Mouse (Mus musculus): ENCODE measurements around the gene Nrros. TPM values are rescaled to one million over a fixed set of nuclear protein-coding genes. Genes with fewer than 3 reads are reported as not detected.

Gene Nrros
- total RNA-seq, 2 experiments from 2014 or later: 5.7 to 5.9 TPM

- intact Hi-C loops (cut with DNase I): no loop called here
- no peak for DNase-seq
Observed at GRCm38 (mm10) chr16:32163392-32163791, 2.0 kb downstream of the Nrros start.

DNA sequence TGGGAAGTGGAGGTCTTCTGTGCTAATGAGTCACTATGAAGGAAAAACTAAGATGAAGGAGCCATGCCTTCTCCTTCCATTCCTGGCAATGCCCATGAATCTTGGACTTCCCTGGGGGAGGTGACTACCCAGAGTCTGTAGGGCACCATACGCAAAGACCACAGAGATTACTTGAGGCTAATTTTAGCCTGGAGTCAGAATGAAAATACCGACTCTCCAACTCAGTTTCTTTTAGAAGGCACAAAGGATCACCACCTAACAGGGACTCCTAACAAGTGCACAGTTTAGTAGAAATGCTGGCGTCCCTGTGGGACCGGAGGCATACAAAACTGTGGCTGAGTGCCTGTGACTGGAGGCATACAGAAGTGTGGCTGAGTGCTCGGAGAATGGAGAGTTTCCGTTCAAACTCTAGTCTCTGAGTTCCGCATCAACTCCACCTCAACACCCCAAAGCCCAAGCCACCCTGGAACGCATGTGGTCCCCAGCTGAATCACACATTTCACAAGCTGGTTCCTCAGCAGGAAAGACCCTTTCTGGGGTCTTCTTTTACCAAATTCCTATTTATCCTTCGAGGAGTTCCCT lies 4.6 kb downstream of the Nrros start:
- intact Hi-C loops (cut with DNase I): no loop called here
- DNase-seq: no peak

GRCm38 (mm10) chr16:32158966-32159365 lies 6.4 kb downstream of the Nrros start:
- DNase-seq: no peak
- intact Hi-C loops (cut with DNase I): no loop called here

GRCm38 (mm10) chr16:32157369-32157768 lies 8.0 kb downstream of the Nrros start:
- intact Hi-C loops (cut with DNase I): no loop called here
- DNase-seq: no peak

DNA sequence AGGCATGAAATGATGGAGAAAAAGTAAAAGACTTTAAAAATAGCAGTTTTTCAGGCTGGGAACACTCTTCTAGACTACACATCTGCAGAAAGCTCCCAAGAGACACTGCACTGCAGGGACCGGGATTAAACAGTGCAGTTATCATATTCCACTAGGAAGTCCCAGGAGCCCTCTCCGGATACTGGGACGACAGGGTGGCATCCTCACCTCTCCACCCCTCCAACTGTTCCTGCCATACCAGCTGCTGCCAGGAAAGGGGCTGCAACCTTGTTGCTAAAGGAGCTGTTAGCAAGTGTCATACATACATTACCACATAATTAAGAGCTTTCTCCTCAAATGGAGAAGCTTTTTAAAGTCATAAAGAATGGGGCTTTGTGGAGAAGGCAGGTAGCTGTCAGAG lies 8.7 kb downstream of the Nrros start:
- DNase-seq: no peak
- intact Hi-C loops (cut with DNase I): no loop called here

DNA sequence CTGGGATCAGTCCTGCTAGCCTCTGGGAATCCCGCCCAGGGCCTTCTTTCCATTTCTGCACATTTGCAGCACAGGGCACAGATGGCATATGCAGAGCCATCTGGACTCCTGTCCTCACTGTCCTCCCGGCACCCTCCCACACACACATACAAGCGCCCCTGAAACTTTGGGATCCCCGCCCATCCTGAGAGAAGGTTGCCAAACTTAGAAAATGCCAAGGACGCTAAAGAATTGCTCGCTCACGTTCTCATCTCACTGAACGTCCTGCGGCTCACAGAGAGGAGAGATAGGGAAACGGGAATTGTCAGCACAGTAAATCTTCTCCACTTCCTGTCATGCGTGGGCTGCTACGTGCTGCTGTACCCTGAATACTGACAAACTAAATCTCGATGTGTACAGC lies 11.0 kb downstream of the Nrros start:
- intact Hi-C loops (cut with DNase I): no loop called here
- peak; percentile 88 for DNase-seq

DNA sequence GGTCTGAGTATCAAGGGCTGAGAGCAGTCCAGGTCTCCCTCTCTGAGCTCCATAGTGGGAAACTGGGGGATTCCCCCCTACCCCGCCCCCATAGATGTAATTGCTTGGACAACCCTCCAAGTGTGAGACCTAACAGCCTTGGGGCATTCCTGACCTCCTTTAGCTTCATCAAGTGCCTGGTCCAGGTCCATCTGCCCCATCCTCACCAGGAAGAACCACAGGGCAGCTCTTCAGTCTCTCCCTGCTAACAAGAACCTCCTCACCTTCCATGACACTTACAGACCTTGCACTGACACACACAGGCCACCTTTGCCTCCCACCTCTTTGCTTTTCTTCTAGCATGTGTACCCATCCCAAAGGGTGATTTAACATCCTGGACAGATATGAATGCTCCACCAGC lies 11.4 kb downstream of the Nrros start:
- intact Hi-C loops (cut with DNase I): no loop called here
- peak; percentile 29 for DNase-seq

- no peak for DNase-seq
- intact Hi-C loops (cut with DNase I): no loop called here
Observed at GRCm38 (mm10) chr16:32147589-32148207, 17.7 kb downstream of the Nrros start.

GRCm38 (mm10) chr16:32144592-32144991 lies 20.8 kb downstream of the Nrros start:
- DNase-seq: no peak
- intact Hi-C loops (cut with DNase I): no loop called here

GRCm38 (mm10) chr16:32143766-32144165 lies 21.6 kb downstream of the Nrros start:
- no peak for DNase-seq
- intact Hi-C loops (cut with DNase I): no loop called here

- intact Hi-C loops (cut with DNase I): no loop called here
- no peak for DNase-seq
Observed at GRCm38 (mm10) chr16:32138954-32139353, 26.4 kb downstream of the Nrros start.

DNA sequence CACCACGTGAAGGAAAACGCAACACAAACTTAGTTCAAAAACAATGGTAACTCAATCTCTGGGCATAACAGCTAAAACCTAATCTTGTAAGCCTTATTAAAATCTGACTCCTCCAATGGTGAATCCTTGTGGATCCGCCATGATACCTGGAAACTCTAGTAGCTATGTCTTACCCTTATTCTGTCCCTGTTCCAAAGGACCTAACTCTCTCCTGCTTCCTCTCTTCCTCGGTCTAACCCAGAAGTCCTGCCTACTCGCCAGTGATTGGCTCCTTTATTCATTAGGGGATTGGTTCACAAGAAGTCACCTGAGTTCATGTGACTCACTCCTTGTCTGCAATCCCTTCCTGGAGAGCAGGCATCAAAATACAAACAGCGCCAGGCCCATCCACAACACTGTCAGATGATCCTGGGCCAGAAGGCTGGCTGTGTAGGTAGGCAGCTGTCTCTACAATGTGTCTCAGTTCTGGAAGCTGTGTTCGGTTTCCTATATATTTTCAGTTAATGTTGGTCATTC lies 29.5 kb downstream of the Nrros start:
- intact Hi-C loops (cut with DNase I): no loop called here
- no peak for DNase-seq

DNA sequence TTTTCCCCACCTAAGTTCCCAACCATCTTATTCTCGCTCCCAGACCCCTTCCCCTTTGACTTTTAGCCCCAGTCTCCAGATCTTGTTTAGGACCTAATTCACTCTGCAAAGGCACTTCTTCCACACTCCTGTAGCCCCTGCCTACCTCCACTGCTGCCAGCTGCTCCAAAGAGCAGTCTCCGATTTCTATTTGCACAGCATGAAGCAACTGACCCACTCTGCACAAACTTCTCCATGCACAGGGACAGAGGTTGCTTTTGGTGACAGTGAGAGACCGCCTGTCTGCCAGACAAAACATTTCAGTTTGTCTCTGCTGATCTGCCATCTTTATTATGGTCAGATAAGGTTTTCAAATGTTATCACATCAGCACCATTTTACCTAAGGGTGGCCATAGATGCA lies 32.2 kb downstream of the Nrros start:
- DNase-seq: no peak
- intact Hi-C loops (cut with DNase I): no loop called here

DNA sequence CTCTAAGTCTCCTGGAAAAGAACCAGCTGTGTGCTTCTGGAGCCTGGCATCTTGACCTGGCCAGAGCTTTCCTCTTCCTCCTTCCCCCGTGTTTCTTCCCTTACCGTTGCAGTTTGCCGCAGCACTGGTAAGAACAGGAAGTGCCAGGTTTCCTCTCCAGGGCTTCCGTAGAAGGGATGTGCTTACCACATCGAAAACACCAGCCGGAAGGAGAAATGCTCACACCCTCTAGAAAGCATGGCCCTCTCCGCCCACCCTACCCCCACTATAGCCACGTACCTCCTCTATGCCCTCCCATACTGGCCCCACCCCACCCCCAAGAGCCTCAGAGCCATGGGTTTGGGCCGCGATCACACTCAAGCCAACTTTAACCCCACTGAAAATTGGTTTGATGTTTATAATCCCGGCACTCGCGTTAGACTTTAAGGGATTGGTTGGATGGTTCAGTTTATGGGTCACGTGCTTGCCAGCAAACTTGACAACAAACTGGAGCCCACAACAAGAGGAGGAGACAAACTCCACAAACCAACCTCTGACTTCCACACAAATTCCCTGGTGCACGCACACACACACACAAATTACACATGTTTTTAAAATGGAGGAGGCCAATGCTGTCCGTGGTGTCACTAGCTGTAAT lies 35.1 kb downstream of the Nrros start:
- intact Hi-C loops (cut with DNase I): no loop called here
- DNase-seq: no peak

DNA sequence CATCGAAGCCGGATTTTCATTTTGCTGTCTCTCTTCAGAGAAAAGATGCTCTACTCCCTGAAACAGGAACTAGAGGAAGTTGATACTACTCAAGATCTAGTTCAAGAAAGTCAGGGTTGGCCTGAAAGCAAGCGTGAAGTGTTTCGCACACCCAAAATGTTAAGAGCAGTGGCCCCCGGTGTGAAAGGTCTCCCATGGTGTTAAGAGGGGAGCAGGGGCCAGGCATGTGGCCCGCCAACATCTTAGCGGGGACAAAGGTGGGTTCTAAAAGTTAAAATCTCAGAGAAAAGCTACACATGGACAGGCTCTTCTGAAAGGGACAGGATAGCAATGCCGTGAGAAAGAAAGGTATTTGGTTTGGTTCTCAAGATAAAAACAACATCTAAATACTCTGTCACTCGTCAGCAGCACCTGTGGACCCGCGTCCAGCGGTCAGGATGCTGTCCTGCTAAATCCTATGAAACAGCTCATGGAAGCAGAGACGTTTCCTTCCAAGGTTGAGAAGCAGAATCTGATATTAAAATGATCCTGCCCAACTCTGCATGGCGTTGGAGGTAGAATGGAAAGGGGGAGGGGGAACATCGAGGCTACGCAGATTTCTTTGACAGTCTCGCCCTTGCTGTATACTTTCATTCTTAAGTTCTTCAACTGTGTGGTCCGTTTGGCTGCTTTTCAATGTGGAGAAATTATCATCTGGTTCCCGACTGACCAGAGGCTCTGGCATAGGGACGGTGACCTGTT lies 35.8 kb downstream of the Nrros start:
- DNase-seq: no peak
- intact Hi-C loops (cut with DNase I): no loop called here

DNA sequence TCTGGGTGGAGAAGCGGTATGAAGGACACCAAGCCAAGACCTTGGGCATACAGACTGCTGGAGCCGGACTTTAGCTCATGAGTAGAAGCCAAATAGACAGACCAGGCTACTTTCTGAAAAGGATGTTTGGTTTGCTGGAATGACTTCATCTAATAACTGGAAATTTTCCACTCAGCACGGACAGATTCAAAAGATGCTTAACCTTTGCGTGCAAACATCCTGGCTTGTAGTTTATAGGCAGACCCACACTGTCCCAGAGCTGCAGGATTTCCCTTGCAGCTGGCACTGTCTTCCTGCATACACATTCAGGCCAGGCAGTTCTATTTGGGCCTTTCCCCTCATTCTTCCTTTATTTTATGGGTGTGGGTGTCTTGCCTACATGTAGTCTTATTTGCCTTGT lies 38.3 kb downstream of the Nrros start:
- intact Hi-C loops (cut with DNase I): no loop called here
- DNase-seq: no peak

DNA sequence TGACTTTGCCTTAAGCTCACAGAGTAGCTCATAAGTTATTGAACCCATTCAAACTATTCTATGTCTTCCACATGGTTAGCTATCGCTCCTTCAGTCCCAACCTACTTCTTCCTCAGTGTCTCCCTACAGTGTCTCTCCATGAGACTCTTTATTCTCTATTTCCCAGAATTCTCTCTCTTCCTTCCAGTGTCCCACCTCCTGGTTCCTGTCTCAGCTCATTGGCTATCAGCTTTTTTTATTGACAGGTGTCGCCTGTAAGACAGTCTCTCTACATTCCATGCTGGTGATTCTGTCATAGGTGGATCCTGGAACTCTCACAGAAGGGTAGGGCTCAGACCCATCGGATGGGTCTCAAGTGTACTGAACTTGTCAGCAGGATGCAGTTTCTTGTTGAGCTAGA lies 40.0 kb downstream of the Nrros start:
- no peak for DNase-seq
- intact Hi-C loops (cut with DNase I): no loop called here

GRCm38 (mm10) chr16:32124444-32125335 lies 40.7 kb downstream of the Nrros start:
- intact Hi-C loops (cut with DNase I): no loop called here
- no peak for DNase-seq

GRCm38 (mm10) chr16:32124020-32124419 lies 41.4 kb downstream of the Nrros start:
- no peak for DNase-seq
- intact Hi-C loops (cut with DNase I): no loop called here

- DNase-seq: no peak
- intact Hi-C loops (cut with DNase I): no loop called here
Observed at GRCm38 (mm10) chr16:32120454-32120853, 44.9 kb downstream of the Nrros start.
